Mouse (Mus musculus): ENCODE results near the gene Lpxn. TPM values are rescaled to one million over a fixed set of nuclear protein-coding genes. Genes with fewer than 3 reads are reported as not detected.

Gene Lpxn
- polyA plus RNA-seq (2015; fragmentation: Illumina TruSeq; extraction: RNeasy Lipid Tissue Mini Kit (QIAGEN cat#74804); ENCODE audit: insufficient read depth, low replicate concordance), result 86.4 TPM

DNA sequence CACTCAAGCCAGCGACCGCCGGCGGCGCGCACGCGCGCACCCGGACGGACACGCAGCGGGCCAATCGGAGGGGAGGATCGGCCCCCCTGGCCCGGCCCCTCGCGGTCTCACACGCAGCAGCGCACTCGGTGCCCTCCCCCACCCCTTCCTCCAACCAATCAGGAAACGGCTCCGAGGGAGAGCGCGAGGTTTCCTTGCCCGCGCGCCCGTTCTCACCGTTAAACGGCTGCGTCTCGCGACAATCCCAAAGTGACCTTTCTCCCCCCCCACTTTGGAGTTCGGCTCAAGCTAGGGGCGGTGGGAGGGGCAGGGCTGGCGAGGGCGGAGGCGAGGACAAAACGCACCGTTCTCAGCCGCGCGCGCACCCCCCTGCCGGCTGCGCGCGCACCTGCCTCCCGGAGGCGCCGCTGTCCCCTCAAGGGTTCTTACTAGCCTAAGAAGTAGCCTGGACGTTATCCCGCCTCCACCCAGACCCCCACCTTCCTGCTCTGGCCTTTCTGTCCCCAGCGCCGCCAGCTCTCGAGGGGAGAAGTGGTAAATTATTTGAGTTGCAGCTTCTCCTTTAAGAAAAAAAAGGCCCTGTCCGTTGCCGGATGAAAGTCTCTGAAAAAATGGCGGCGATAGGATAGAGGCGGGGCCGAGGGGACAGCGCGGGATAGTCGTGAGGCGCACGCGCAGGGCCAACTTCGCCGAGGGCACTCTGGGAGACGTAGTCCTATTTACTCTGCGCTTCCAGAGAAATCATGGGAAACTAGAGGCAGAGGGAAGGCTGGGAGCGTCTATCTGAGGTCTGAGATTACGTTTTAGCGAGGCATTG, at the start of gene Lpxn, which contains the start of gene Zfp91:
Gene Lpxn, plus strand, starts transcription at position 683 of the 817 bp plus-strand sequence.
Gene Zfp91, minus strand, starts transcription at position 616 of the 817 bp plus-strand sequence.

DNA sequence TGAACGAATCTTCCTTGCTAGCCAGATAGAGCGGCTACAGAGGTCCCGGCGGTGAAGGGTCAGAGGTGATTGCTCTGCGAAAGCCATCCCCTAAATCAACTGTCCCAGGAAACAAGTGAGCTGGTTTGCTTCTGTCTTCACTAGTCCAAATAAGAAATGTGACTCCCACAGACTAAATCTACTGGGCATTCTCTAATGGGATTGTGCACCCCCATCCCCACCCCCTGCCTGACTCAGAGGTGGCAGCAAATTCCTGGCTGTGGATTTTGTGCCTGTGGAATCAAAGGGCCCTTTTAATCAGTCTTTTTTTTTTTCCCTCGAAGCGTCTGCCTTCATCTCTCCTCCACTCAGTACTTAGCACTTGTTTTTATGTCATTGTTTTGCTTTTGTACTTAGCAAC, 30.7 kb upstream of the Lpxn start, which contains the start of gene Cntf:
Gene Cntf, minus strand, starts transcription at position 325 of the 400 bp plus-strand sequence.

DNA sequence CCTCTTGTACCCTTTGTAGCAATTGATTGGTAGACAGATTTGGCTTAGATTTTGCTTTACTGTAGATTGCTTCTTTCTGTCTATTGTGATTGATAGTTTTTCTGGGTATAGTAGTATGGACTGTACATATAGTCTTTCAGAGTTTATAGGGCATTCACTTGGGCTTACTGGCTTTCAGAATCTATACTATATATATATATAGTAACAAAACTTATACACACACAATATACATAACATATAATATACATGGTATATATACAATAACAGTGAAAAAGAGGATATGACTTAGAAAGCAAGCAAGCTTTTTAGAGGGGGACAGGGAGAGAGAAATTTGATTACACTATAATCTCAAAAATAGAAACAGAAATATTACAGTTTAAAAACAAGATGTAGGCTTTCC, 50.4 kb downstream of the Lpxn start, which contains the start of gene Gm5244:
Gene Gm5244, plus strand, starts transcription at position 301 of the 400 bp plus-strand sequence.

DNA sequence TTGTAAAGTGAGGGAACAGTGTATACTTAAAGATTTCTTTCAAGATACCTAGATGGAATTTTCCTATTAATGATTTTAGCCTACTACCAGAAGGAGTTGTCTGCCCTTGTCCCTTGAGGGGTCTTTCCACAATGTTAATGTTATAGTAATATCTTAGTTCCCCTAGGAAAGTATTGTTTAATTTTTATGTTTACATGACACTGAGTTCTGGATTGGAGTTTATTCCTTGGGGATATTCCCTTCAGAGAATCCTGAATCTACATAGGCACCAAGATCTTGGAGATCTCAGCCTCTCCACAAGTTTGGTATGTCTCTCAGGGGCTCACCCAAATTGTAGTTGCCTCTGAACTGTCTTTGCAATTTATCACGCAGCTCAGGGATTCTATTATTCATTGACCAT, 61.0 kb downstream of the Lpxn start, which contains the start of gene Olfr1444:
Gene Olfr1444, plus strand, starts transcription at position 301 of the 400 bp plus-strand sequence.

Other genes starting within 250 kb of the Lpxn start
- gene Gm4952, start 196.2 kb upstream of the Lpxn start, polyA plus RNA-seq (2015; fragmentation: Illumina TruSeq; extraction: RNeasy Lipid Tissue Mini Kit (QIAGEN cat#74804); ENCODE audit: insufficient read depth, low replicate concordance), result not detected
- gene Glyat, start 162.9 kb upstream of the Lpxn start, polyA plus RNA-seq (2015; fragmentation: Illumina TruSeq; extraction: RNeasy Lipid Tissue Mini Kit (QIAGEN cat#74804); ENCODE audit: insufficient read depth, low replicate concordance), result not detected
- not detected for gene Olfr1442, start 125.8 kb upstream of the Lpxn start, polyA plus RNA-seq (2015; fragmentation: Illumina TruSeq; extraction: RNeasy Lipid Tissue Mini Kit (QIAGEN cat#74804); ENCODE audit: insufficient read depth, low replicate concordance)
- gene Olfr1443, start 118.1 kb upstream of the Lpxn start, polyA plus RNA-seq (2015; fragmentation: Illumina TruSeq; extraction: RNeasy Lipid Tissue Mini Kit (QIAGEN cat#74804); ENCODE audit: insufficient read depth, low replicate concordance), result not detected
- gene Keg1, start 100.4 kb upstream of the Lpxn start, polyA plus RNA-seq (2015; fragmentation: Illumina TruSeq; extraction: RNeasy Lipid Tissue Mini Kit (QIAGEN cat#74804); ENCODE audit: insufficient read depth, low replicate concordance), result not detected
- gene Cntf, start 30.6 kb upstream of the Lpxn start, polyA plus RNA-seq (2015; fragmentation: Illumina TruSeq; extraction: RNeasy Lipid Tissue Mini Kit (QIAGEN cat#74804); ENCODE audit: insufficient read depth, low replicate concordance), result 3.0 TPM
- gene Zfp91, start 67 bp upstream of the Lpxn start, polyA plus RNA-seq (2015; fragmentation: Illumina TruSeq; extraction: RNeasy Lipid Tissue Mini Kit (QIAGEN cat#74804); ENCODE audit: insufficient read depth, low replicate concordance), result 89.9 TPM
- 0.37 TPM for gene Gm5244, start 50.5 kb downstream of the Lpxn start, polyA plus RNA-seq (2015; fragmentation: Illumina TruSeq; extraction: RNeasy Lipid Tissue Mini Kit (QIAGEN cat#74804); ENCODE audit: insufficient read depth, low replicate concordance)
- 0.65 TPM for gene Olfr1444, start 61.1 kb downstream of the Lpxn start, polyA plus RNA-seq (2015; fragmentation: Illumina TruSeq; extraction: RNeasy Lipid Tissue Mini Kit (QIAGEN cat#74804); ENCODE audit: insufficient read depth, low replicate concordance)
- gene Olfr1445, start 87.7 kb downstream of the Lpxn start, polyA plus RNA-seq (2015; fragmentation: Illumina TruSeq; extraction: RNeasy Lipid Tissue Mini Kit (QIAGEN cat#74804); ENCODE audit: insufficient read depth, low replicate concordance), result not detected
- not detected for gene Olfr1446, start 97.3 kb downstream of the Lpxn start, polyA plus RNA-seq (2015; fragmentation: Illumina TruSeq; extraction: RNeasy Lipid Tissue Mini Kit (QIAGEN cat#74804); ENCODE audit: insufficient read depth, low replicate concordance)
- gene Olfr1447, start 107.5 kb downstream of the Lpxn start, polyA plus RNA-seq (2015; fragmentation: Illumina TruSeq; extraction: RNeasy Lipid Tissue Mini Kit (QIAGEN cat#74804); ENCODE audit: insufficient read depth, low replicate concordance), result not detected
- gene Olfr1448, start 128.2 kb downstream of the Lpxn start, polyA plus RNA-seq (2015; fragmentation: Illumina TruSeq; extraction: RNeasy Lipid Tissue Mini Kit (QIAGEN cat#74804); ENCODE audit: insufficient read depth, low replicate concordance), result not detected
- gene Olfr1449, start 134.6 kb downstream of the Lpxn start, polyA plus RNA-seq (2015; fragmentation: Illumina TruSeq; extraction: RNeasy Lipid Tissue Mini Kit (QIAGEN cat#74804); ENCODE audit: insufficient read depth, low replicate concordance), result not detected
- not detected for gene Olfr1450, start 154.1 kb downstream of the Lpxn start, polyA plus RNA-seq (2015; fragmentation: Illumina TruSeq; extraction: RNeasy Lipid Tissue Mini Kit (QIAGEN cat#74804); ENCODE audit: insufficient read depth, low replicate concordance)
- gene Olfr1451, start 198.8 kb downstream of the Lpxn start, polyA plus RNA-seq (2015; fragmentation: Illumina TruSeq; extraction: RNeasy Lipid Tissue Mini Kit (QIAGEN cat#74804); ENCODE audit: insufficient read depth, low replicate concordance), result not detected
- not detected for gene Olfr1453, start 232.1 kb downstream of the Lpxn start, polyA plus RNA-seq (2015; fragmentation: Illumina TruSeq; extraction: RNeasy Lipid Tissue Mini Kit (QIAGEN cat#74804); ENCODE audit: insufficient read depth, low replicate concordance)

All from spleen, adult 10 weeks (tissue).